Mouse (Mus musculus): ENCODE data around the gene Nxph1. TPM values are rescaled to one million over a fixed set of nuclear protein-coding genes. Genes with fewer than 3 reads are reported as not detected.

Nxph1 gene
- polyA plus RNA-seq, 2 experiments, result not detected

GRCm38 (mm10) chr6:9220724-9221453 is 272.7 kb downstream of the Nxph1 start:
- 60% methylated on average over 4 of the region's 4 CpGs for WGBS (ENCODE audit: insufficient replicate concordance)
- no peaks in the 10 kb centered on the region for H3K9me3 ChIP-seq (ENCODE audit: control insufficient read depth, low read length)
- H3K36me3 ChIP-seq (replicated peaks; ENCODE audit: control insufficient read depth, insufficient read depth, low read depth), result no peaks in the 10 kb centered on the region
- no peaks in the 10 kb centered on the region for H3K27me3 ChIP-seq (ENCODE audit: control insufficient read depth, insufficient read depth, low read length)
- H3K4me1 ChIP-seq (replicated peaks; ENCODE audit: control insufficient read depth in 2 of 2, insufficient read depth in 2 of 2, low read length in 1 of 2), result no peaks in the 10 kb centered on the region
- no peak overlapping the region for H3K4me3 ChIP-seq (ENCODE audit: insufficient read depth in 1 of 2, low read depth in 2 of 2, low read length in 2 of 2)
- no peak for TF ChIP-seq EP300 (IDR thresholded peaks at IDR 0.05; ENCODE audit: low read depth)
- no peak for TF ChIP-seq CTCF (IDR thresholded peaks at IDR 0.05; ENCODE audit: low read depth)
- no peak for ATAC-seq (ENCODE audit: insufficient read depth)
- no peak overlapping the region for H3K9ac ChIP-seq (replicated peaks)
- no peak for DNase-seq (ENCODE audit: low read depth in 3 of 3, low spot score in 3 of 3)
- H3K27ac ChIP-seq, result no peak overlapping the region
- no peak overlapping the region for H3K4me2 ChIP-seq (ENCODE audit: low read depth)

GRCm38 (mm10) chr6:9234802-9235201 is 286.6 kb downstream of the Nxph1 start:
- Histone ChIP-seq H3K4me2 (ENCODE audit: low read depth) (no peak overlapping the region), H3K4me3 (ENCODE audit: insufficient read depth in 1 of 2, low read depth in 2 of 2, low read length in 2 of 2) (no peak overlapping the region), H3K36me3 (replicated peaks; ENCODE audit: control insufficient read depth, insufficient read depth, low read depth) (no peaks in the 10 kb centered on the region), H3K4me1 (replicated peaks; ENCODE audit: control insufficient read depth in 2 of 2, insufficient read depth in 2 of 2, low read length in 1 of 2) (no peaks in the 10 kb centered on the region), H3K9me3 (ENCODE audit: control insufficient read depth, low read length) (no peaks in the 10 kb centered on the region), H3K9ac (replicated peaks) (no peak overlapping the region), H3K27me3 (ENCODE audit: control insufficient read depth, insufficient read depth, low read length) (no peaks in the 10 kb centered on the region), H3K27ac (no peak overlapping the region)
- TF ChIP-seq EP300 (IDR thresholded peaks at IDR 0.05; ENCODE audit: low read depth) (no peak), CTCF (IDR thresholded peaks at IDR 0.05; ENCODE audit: low read depth) (no peak)
- no peak for ATAC-seq (ENCODE audit: insufficient read depth)
- DNase-seq (ENCODE audit: low read depth in 3 of 3, low spot score in 3 of 3), result no peak

- no peak for TF ChIP-seq CTCF (IDR thresholded peaks at IDR 0.05; ENCODE audit: low read depth)
- no peak for TF ChIP-seq EP300 (IDR thresholded peaks at IDR 0.05; ENCODE audit: low read depth)
- WGBS (ENCODE audit: insufficient replicate concordance), result 50% methylated on average over 1 of the region's 1 CpGs
Measured at GRCm38 (mm10) chr6:9267998-9268397, 319.8 kb downstream of the Nxph1 start.

More at GRCm38 (mm10) chr6:9267998-9268397, 319.8 kb downstream of the Nxph1 start:
- Histone ChIP-seq H3K9ac (replicated peaks) (no peak overlapping the region), H3K27ac (no peak overlapping the region), H3K4me3 (ENCODE audit: insufficient read depth in 1 of 2, low read depth in 2 of 2, low read length in 2 of 2) (no peak overlapping the region), H3K4me1 (replicated peaks; ENCODE audit: control insufficient read depth in 2 of 2, insufficient read depth in 2 of 2, low read length in 1 of 2) (no peaks in the 10 kb centered on the region), H3K36me3 (replicated peaks; ENCODE audit: control insufficient read depth, insufficient read depth, low read depth) (no peaks in the 10 kb centered on the region), H3K27me3 (ENCODE audit: control insufficient read depth, insufficient read depth, low read length) (no peaks in the 10 kb centered on the region), H3K4me2 (ENCODE audit: low read depth) (no peak overlapping the region), H3K9me3 (ENCODE audit: control insufficient read depth, low read length) (no peaks in the 10 kb centered on the region)
- no peak for DNase-seq (ENCODE audit: low read depth in 3 of 3, low spot score in 3 of 3)
- no peak for ATAC-seq (ENCODE audit: insufficient read depth)

Other genes with a start within 250 kb of the Nxph1 start
- gene Ica1, start 169.9 kb upstream of the Nxph1 start, polyA plus RNA-seq (2012; rRNA removed), result 1.0 and 1.9 TPM in 2 replicates
- 5.0 and 5.5 TPM in 2 replicates for gene Ica1, start 169.9 kb upstream of the Nxph1 start, polyA plus RNA-seq (2014; fragmentation: Nextera tagmentation; extraction: Ambion mirVana)